Mouse (Mus musculus): Measurements from ENCODE around the gene Kif5a. TPM values are rescaled to one million over a fixed set of nuclear protein-coding genes. Genes with fewer than 3 reads are reported as not detected.
A peak's percentile ranks its signal among the peaks of the same experiment; 100 is the strongest.

The Kif5a gene
- polyA plus RNA-seq, 1 experiment from 2014 or later, result 0.70 TPM

- Histone ChIP-seq H3K9ac (ENCODE audit: low read length) (no peak overlapping the region), H3K4me2 (ENCODE audit: low read depth, low read length) (no peak overlapping the region), H3K36me3 (ENCODE audit: control insufficient read depth, insufficient read depth) (peaks cover 67% of the 10 kb centered on the region), H3K4me1 (ENCODE audit: control insufficient read depth, insufficient read depth, low read length) (peaks cover 27% of the 10 kb centered on the region), H3K9me3 (replicated peaks; ENCODE audit: control insufficient read depth, low read length) (no peaks in the 10 kb centered on the region), H3K27ac (ENCODE audit: low read length) (peak overlapping the region; percentile 51), H3K4me3 (ENCODE audit: low read length) (no peak overlapping the region), H3K27me3 (ENCODE audit: control insufficient read depth, insufficient read depth, low read length) (no peaks in the 10 kb centered on the region)
- WGBS, result 64% methylated on average over 16 of the region's 16 CpGs
- peak; percentile 40 for ATAC-seq (replicated peaks; ENCODE audit: extremely low read depth, insufficient read depth, low FRiP score)
Observed at GRCm38 (mm10) chr10:127297015-127297871, 34.1 kb upstream of the Kif5a start.

- Histone ChIP-seq H3K4me2 (ENCODE audit: low read depth, low read length) (no peak overlapping the region), H3K4me1 (ENCODE audit: control insufficient read depth, insufficient read depth, low read length) (peaks cover 35% of the 10 kb centered on the region), H3K27ac (ENCODE audit: low read length) (no peak overlapping the region), H3K9me3 (replicated peaks; ENCODE audit: control insufficient read depth, low read length) (no peaks in the 10 kb centered on the region), H3K4me3 (ENCODE audit: low read length) (no peak overlapping the region), H3K36me3 (ENCODE audit: control insufficient read depth, insufficient read depth) (peaks cover 56% of the 10 kb centered on the region), H3K27me3 (ENCODE audit: control insufficient read depth, insufficient read depth, low read length) (no peaks in the 10 kb centered on the region), H3K9ac (ENCODE audit: low read length) (no peak overlapping the region)
- ATAC-seq (replicated peaks; ENCODE audit: extremely low read depth, insufficient read depth, low FRiP score), result no peak
- WGBS, result 80% methylated on average over 24 of the region's 24 CpGs
Observed at GRCm38 (mm10) chr10:127295986-127296794, 33.0 kb upstream of the Kif5a start.

- no peak overlapping the region for H3K4me3 ChIP-seq (ENCODE audit: low read length)
- WGBS, result 89% methylated on average over 10 of the region's 10 CpGs
- ATAC-seq (replicated peaks; ENCODE audit: extremely low read depth, insufficient read depth, low FRiP score), result no peak
- H3K27me3 ChIP-seq (ENCODE audit: control insufficient read depth, insufficient read depth, low read length), result no peaks in the 10 kb centered on the region
- H3K9ac ChIP-seq (ENCODE audit: low read length), result no peak overlapping the region
- peaks cover 50% of the 10 kb centered on the region for H3K36me3 ChIP-seq (ENCODE audit: control insufficient read depth, insufficient read depth)
- no peaks in the 10 kb centered on the region for H3K9me3 ChIP-seq (replicated peaks; ENCODE audit: control insufficient read depth, low read length)
- no peak overlapping the region for H3K27ac ChIP-seq (ENCODE audit: low read length)
- H3K4me1 ChIP-seq (ENCODE audit: control insufficient read depth, insufficient read depth, low read length), result peaks cover 36% of the 10 kb centered on the region
- H3K4me2 ChIP-seq (ENCODE audit: low read depth, low read length), result no peak overlapping the region
Observed at GRCm38 (mm10) chr10:127294895-127295510, 31.9 kb upstream of the Kif5a start.

GRCm38 (mm10) chr10:127293590-127294113, 30.5 kb upstream of the Kif5a start:
- peaks cover 42% of the 10 kb centered on the region for H3K4me1 ChIP-seq (ENCODE audit: control insufficient read depth, insufficient read depth, low read length)
- peak overlapping the region; percentile 86 for H3K4me3 ChIP-seq (ENCODE audit: low read length)
- H3K27ac ChIP-seq (ENCODE audit: low read length), result peak overlapping the region; percentile 96
- H3K9me3 ChIP-seq (replicated peaks; ENCODE audit: control insufficient read depth, low read length), result no peaks in the 10 kb centered on the region
- peak overlapping the region; percentile 98; the same call in 1 of the 2 replicates for H3K4me2 ChIP-seq (ENCODE audit: low read depth, low read length)
- 88% methylated on average over 3 of the region's 3 CpGs for WGBS
- no peaks in the 10 kb centered on the region for H3K27me3 ChIP-seq (ENCODE audit: control insufficient read depth, insufficient read depth, low read length)
- peaks cover 41% of the 10 kb centered on the region for H3K36me3 ChIP-seq (ENCODE audit: control insufficient read depth, insufficient read depth)
- peak overlapping the region; percentile 90; the same call in 1 of the 2 replicates for H3K9ac ChIP-seq (ENCODE audit: low read length)
- ATAC-seq (replicated peaks; ENCODE audit: extremely low read depth, insufficient read depth, low FRiP score), result no peak

GRCm38 (mm10) chr10:127292987-127293538, 29.9 kb upstream of the Kif5a start:
- Histone ChIP-seq H3K4me2 (ENCODE audit: low read depth, low read length) (peak overlapping the region; percentile 98), H3K27me3 (ENCODE audit: control insufficient read depth, insufficient read depth, low read length) (no peaks in the 10 kb centered on the region), H3K9ac (ENCODE audit: low read length) (peak overlapping the region; percentile 90), H3K4me3 (ENCODE audit: low read length) (peak overlapping the region; percentile 86), H3K4me1 (ENCODE audit: control insufficient read depth, insufficient read depth, low read length) (peaks cover 42% of the 10 kb centered on the region), H3K27ac (ENCODE audit: low read length) (peak overlapping the region; percentile 96), H3K36me3 (ENCODE audit: control insufficient read depth, insufficient read depth) (peaks cover 41% of the 10 kb centered on the region), H3K9me3 (replicated peaks; ENCODE audit: control insufficient read depth, low read length) (no peaks in the 10 kb centered on the region)
- no peak for ATAC-seq (replicated peaks; ENCODE audit: extremely low read depth, insufficient read depth, low FRiP score)
- 38% methylated on average over 6 of the region's 6 CpGs for WGBS

GRCm38 (mm10) chr10:127291881-127292638, 28.9 kb upstream of the Kif5a start:
- Histone ChIP-seq H3K27me3 (ENCODE audit: control insufficient read depth, insufficient read depth, low read length) (no peaks in the 10 kb centered on the region), H3K4me2 (ENCODE audit: low read depth, low read length) (peak overlapping the region; percentile 98), H3K9ac (ENCODE audit: low read length) (peak overlapping the region; percentile 90), H3K4me1 (ENCODE audit: control insufficient read depth, insufficient read depth, low read length) (peaks cover 43% of the 10 kb centered on the region), H3K4me3 (ENCODE audit: low read length) (peak overlapping the region; percentile 86), H3K27ac (ENCODE audit: low read length) (peak overlapping the region; percentile 96), H3K9me3 (replicated peaks; ENCODE audit: control insufficient read depth, low read length) (no peaks in the 10 kb centered on the region), H3K36me3 (ENCODE audit: control insufficient read depth, insufficient read depth) (peaks cover 35% of the 10 kb centered on the region)
- WGBS, result 11% methylated on average over 5 of the region's 5 CpGs
- ATAC-seq (replicated peaks; ENCODE audit: extremely low read depth, insufficient read depth, low FRiP score), result no peak

GRCm38 (mm10) chr10:127290930-127291880, 28.1 kb upstream of the Kif5a start:
- H3K9ac ChIP-seq (ENCODE audit: low read length), result peak overlapping the region; percentile 90
- H3K9me3 ChIP-seq (replicated peaks; ENCODE audit: control insufficient read depth, low read length), result no peaks in the 10 kb centered on the region
- H3K27me3 ChIP-seq (ENCODE audit: control insufficient read depth, insufficient read depth, low read length), result no peaks in the 10 kb centered on the region
- peak; percentile 3; the same call in 1 of the 2 replicates for ATAC-seq (replicated peaks; ENCODE audit: extremely low read depth, insufficient read depth, low FRiP score)
- H3K4me3 ChIP-seq (ENCODE audit: low read length), result peak overlapping the region; percentile 86
- H3K36me3 ChIP-seq (ENCODE audit: control insufficient read depth, insufficient read depth), result peaks cover 38% of the 10 kb centered on the region
- peaks cover 48% of the 10 kb centered on the region for H3K4me1 ChIP-seq (ENCODE audit: control insufficient read depth, insufficient read depth, low read length)
- 2% methylated on average over 19 of the region's 19 CpGs for WGBS
- peak overlapping the region; percentile 96 for H3K27ac ChIP-seq (ENCODE audit: low read length)
- peak overlapping the region; percentile 98 for H3K4me2 ChIP-seq (ENCODE audit: low read depth, low read length)
